Mouse (Mus musculus): ENCODE results near the gene Lpar3. TPM values are rescaled to one million over a fixed set of nuclear protein-coding genes. Genes with fewer than 3 reads are reported as not detected.

Gene Lpar3
- total RNA-seq, 2 experiments from 2014 or later = not detected

Other genes starting within 250 kb of the Lpar3 start
- 0.25 and 0.52 TPM in 2 replicates for gene Syde2, start 233.1 kb upstream of the Lpar3 start, total RNA-seq (2015)
- 0.44 and 0.53 TPM in 2 replicates for gene Syde2, start 233.1 kb upstream of the Lpar3 start, total RNA-seq (2017)
- gene Wdr63, start 112.8 kb upstream of the Lpar3 start, total RNA-seq (2015) = not detected in 2 replicates
- gene Wdr63, start 112.8 kb upstream of the Lpar3 start, total RNA-seq (2017) = not detected in 2 replicates
- not detected in 2 replicates for gene Mcoln3, start 103.5 kb upstream of the Lpar3 start, total RNA-seq (2015)
- gene Mcoln3, start 103.5 kb upstream of the Lpar3 start, total RNA-seq (2017) = 0.07 TPM in 1 of 2 replicates, not detected in the other
- gene Mcoln2, start 71.1 kb upstream of the Lpar3 start, total RNA-seq (2015) = 0.47 and 3.3 TPM in 2 replicates
- gene Mcoln2, start 71.1 kb upstream of the Lpar3 start, total RNA-seq (2017) = 0.33 and 2.2 TPM in 2 replicates
- gene Ssx2ip, start 183.7 kb downstream of the Lpar3 start, total RNA-seq (2015) = 6.6 and 9.1 TPM in 2 replicates
- 12.8 and 15.1 TPM in 2 replicates for gene Ssx2ip, start 183.7 kb downstream of the Lpar3 start, total RNA-seq (2017)
- 27.2 and 37.1 TPM in 2 replicates for gene Ctbs, start 228.8 kb downstream of the Lpar3 start, total RNA-seq (2015)
- gene Ctbs, start 228.8 kb downstream of the Lpar3 start, total RNA-seq (2017) = 25.0 and 26.0 TPM in 2 replicates